Mouse (Mus musculus) erythroid progenitor cell, adult 5-6 weeks (primary cell): ENCODE measurements around the gene Gm9817. TPM values are rescaled to one million over a fixed set of nuclear protein-coding genes. Genes with fewer than 3 reads are reported as not detected.
A peak's percentile ranks its signal among the peaks of the same experiment; 100 is the strongest.
"Not testable (repeated sequence)": the region's sequence is repeated elsewhere in the genome, so short reads cannot be mapped to it uniquely, and the experiment has no call there.

ENCODE experiments used
- ATAC-seq: replicated peaks from 2 replicates; pipeline ENCODE4 v1.8.0; 2016; ENCODE audit warnings: moderate number of reproducible peaks, mild to moderate bottlenecking, moderate TSS enrichment, inconsistent platforms; ENCODE audit not compliant: poor library complexity, low FRiP score, severe bottlenecking
- total RNA-seq, 2 experiments: library from RNA; stranded (forward) in 1 of 2; stranded (reverse) in 1 of 2; fragments of 150-400 nt in 1 of 2; fragments of 186-747, 209-891 nt in 1 of 2; gene quantifications; 2 replicates each; pipeline versions ENCODE4 v1.2.3 to v1.2.4; 2015 to 2017; ENCODE audit warnings: low replicate concordance in 2 of 2

Gene Gm9817
- total RNA-seq (2015; ENCODE audit: low replicate concordance): not detected in 2 replicates
- total RNA-seq (2017; ENCODE audit: low replicate concordance): not detected in 2 replicates

GRCm38 (mm10) chr13:45078392-45078791, at the start of gene Gm9817:
Gm9817 (plus strand) TSS chr13:45078692.
- not testable (repeated sequence) for ATAC-seq

GRCm38 (mm10) chr13:45029791-45030190, 48.7 kb upstream of the Gm9817 start:
- no peak for ATAC-seq

- ATAC-seq: peak; percentile 89
Observed at GRCm38 (mm10) chr13:45030830-45031229, 47.7 kb upstream of the Gm9817 start.

GRCm38 (mm10) chr13:45031314-45031713, 47.2 kb upstream of the Gm9817 start:
- no peak for ATAC-seq

- ATAC-seq: no peak
Observed at GRCm38 (mm10) chr13:45031748-45032147, 46.7 kb upstream of the Gm9817 start.

GRCm38 (mm10) chr13:45032484-45032883, 46.0 kb upstream of the Gm9817 start:
- ATAC-seq: no peak

GRCm38 (mm10) chr13:45033360-45033759, 45.1 kb upstream of the Gm9817 start:
- ATAC-seq: no peak

- ATAC-seq: no peak
Observed at GRCm38 (mm10) chr13:45034759-45035158, 43.7 kb upstream of the Gm9817 start.

GRCm38 (mm10) chr13:45036417-45036816, 42.1 kb upstream of the Gm9817 start:
- ATAC-seq: no peak

GRCm38 (mm10) chr13:45040195-45040594, 38.3 kb upstream of the Gm9817 start:
- ATAC-seq: no peak

GRCm38 (mm10) chr13:45040741-45041140, 37.8 kb upstream of the Gm9817 start:
- ATAC-seq: no peak

- no peak for ATAC-seq
Observed at GRCm38 (mm10) chr13:45043466-45043865, 35.0 kb upstream of the Gm9817 start.

GRCm38 (mm10) chr13:45049261-45050020, 29.1 kb upstream of the Gm9817 start:
- ATAC-seq: no peak

GRCm38 (mm10) chr13:45052805-45053204, 25.7 kb upstream of the Gm9817 start:
- no peak for ATAC-seq

GRCm38 (mm10) chr13:45053843-45054242, 24.6 kb upstream of the Gm9817 start:
- no peak for ATAC-seq

- no peak for ATAC-seq
Observed at GRCm38 (mm10) chr13:45059206-45059605, 19.3 kb upstream of the Gm9817 start.

GRCm38 (mm10) chr13:45063146-45063545, 15.3 kb upstream of the Gm9817 start:
- no peak for ATAC-seq

- ATAC-seq: no peak
Observed at GRCm38 (mm10) chr13:45064951-45065350, 13.5 kb upstream of the Gm9817 start.

GRCm38 (mm10) chr13:45070366-45070765, 8.1 kb upstream of the Gm9817 start:
- no peak for ATAC-seq

GRCm38 (mm10) chr13:45075012-45075411, 3.5 kb upstream of the Gm9817 start:
- ATAC-seq: no peak

GRCm38 (mm10) chr13:45075715-45076114, 2.8 kb upstream of the Gm9817 start:
- no peak for ATAC-seq

GRCm38 (mm10) chr13:45080771-45081170, 2.3 kb downstream of the Gm9817 start:
- ATAC-seq: no peak
